Mouse (Mus musculus) ES-E14 (cell line): ENCODE data around the gene Sema3b. TPM values are rescaled to one million over a fixed set of nuclear protein-coding genes. Genes with fewer than 3 reads are reported as not detected.

Experiments
- DNase-seq: peaks from one replicate; pipeline ENCODE4 v3.0.0-alpha.2; 2013; ENCODE audit warnings: low read depth, low spot score
- H3K27ac ChIP-seq: 2 replicates; pipeline ENCODE4 v1.5.1; 2012; ENCODE audit warnings: low read depth, mild to moderate bottlenecking, low read length, moderate library complexity, mixed read lengths; ENCODE audit not compliant: poor library complexity, insufficient read depth, severe bottlenecking
- H3K36me3 ChIP-seq: 2 replicates; pipeline ENCODE4 v1.6.1; 2012; ENCODE audit warnings: mild to moderate bottlenecking, low read length, moderate library complexity, mixed read lengths; ENCODE audit not compliant: control insufficient read depth, poor library complexity, insufficient read depth, severe bottlenecking
- H3K4me1 ChIP-seq, 2 experiments: fragments of 150-350 bp in 1 of 2; sonication (generic) in 1 of 2; 2 replicates each; pipeline ENCODE4 v1.6.1; 2012; ENCODE audit warnings: low read length in 2 of 2, mild to moderate bottlenecking in 1 of 2, mixed read lengths in 1 of 2; ENCODE audit not compliant: control insufficient read depth in 2 of 2, insufficient read depth in 2 of 2, poor library complexity in 1 of 2
- H3K4me3 ChIP-seq, 2 experiments: fragments of 150-350 bp in 1 of 2; sonication (generic) in 1 of 2; 2 replicates each; pipeline ENCODE4 v1.5.1; 2012; ENCODE audit warnings: low read length in 2 of 2, low read depth in 1 of 2, mild to moderate bottlenecking in 1 of 2, mixed read lengths in 1 of 2; ENCODE audit not compliant: insufficient read depth in 1 of 2, poor library complexity in 1 of 2, severe bottlenecking in 1 of 2
- H3K9ac ChIP-seq: 2 replicates; pipeline ENCODE4 v1.6.1; 2012; ENCODE audit warnings: low read depth, mild to moderate bottlenecking, low read length, mixed read lengths; ENCODE audit not compliant: poor library complexity, insufficient read depth, severe bottlenecking
- H3K9me3 ChIP-seq: fragments of 150-350 bp; sonication (generic); 2 replicates; pipeline ENCODE4 v1.6.1; 2012; ENCODE audit warnings: low read depth, mild to moderate bottlenecking, low read length; ENCODE audit not compliant: control insufficient read depth, insufficient read depth
- CHD2 ChIP-seq: IDR thresholded peaks from 2 replicates; pipeline ENCODE4 v1.6.1; 2014; ENCODE audit warnings: mild to moderate bottlenecking, low read depth, low read length, inconsistent platforms
- HCFC1 ChIP-seq: IDR thresholded peaks from 2 replicates; pipeline ENCODE4 v1.6.1; 2012; ENCODE audit warnings: low read length, inconsistent platforms, borderline replicate concordance; ENCODE audit not compliant: insufficient read depth
- MAFK ChIP-seq: IDR thresholded peaks from 2 replicates; pipeline ENCODE4 v1.6.1; 2014; ENCODE audit warnings: mild to moderate bottlenecking, low read depth, low read length, inconsistent platforms; ENCODE audit not compliant: insufficient read depth
- ZC3H11A ChIP-seq: IDR thresholded peaks from 2 replicates; pipeline ENCODE4 v1.6.1; 2012; ENCODE audit warnings: low read depth, mild to moderate bottlenecking, inconsistent platforms, low read length, borderline replicate concordance
- ZNF384 ChIP-seq: IDR thresholded peaks from 2 replicates; pipeline ENCODE4 v1.6.1; 2012; ENCODE audit warnings: low read depth, low read length, inconsistent platforms
- in situ Hi-C, 2 experiments: fragments of 600-800 bp; cut with MboI; formaldehyde crosslinking; loops; one replicate each; pipeline ENCODE4 v1.15.1; 2025; ENCODE audit warnings: low sequenced_read_pairs in 2 of 2, inconsistent platforms in 1 of 2; ENCODE audit not compliant: unreplicated experiment in 2 of 2
- total RNA-seq: library from RNA; depleted of rRNA; stranded (reverse); fragments of 300-350 nt; gene quantifications from 2 replicates; pipeline ENCODE4 v1.2.3, GENCODE M21; 2012

The Sema3b gene
- total RNA-seq, 1 experiment, result 7.4 TPM

- Histone ChIP-seq H3K4me1 (peaks cover 2 to 13% of the 10 kb centered on the region in 2 experiments; a peak in 1 of 4 replicates), H3K4me3 (no peak overlapping the region), H3K27ac (no peak overlapping the region), H3K36me3 (no peaks in the 10 kb centered on the region; the same call in 1 of the 2 replicates), H3K9me3 (no peaks in the 10 kb centered on the region), H3K9ac (no peak overlapping the region)
- DNase-seq, result no peak
- in situ Hi-C loops, result no loop called here
- TF ChIP-seq ZC3H11A, result no peak
- TF ChIP-seq ZNF384, result no peak
- TF ChIP-seq MAFK, result no peak
- TF ChIP-seq CHD2, result no peak
- no peak for TF ChIP-seq HCFC1
These were observed 26.4 kb downstream of the Sema3b start for GRCm38 (mm10) chr9:107582509-107583062.

DNA sequence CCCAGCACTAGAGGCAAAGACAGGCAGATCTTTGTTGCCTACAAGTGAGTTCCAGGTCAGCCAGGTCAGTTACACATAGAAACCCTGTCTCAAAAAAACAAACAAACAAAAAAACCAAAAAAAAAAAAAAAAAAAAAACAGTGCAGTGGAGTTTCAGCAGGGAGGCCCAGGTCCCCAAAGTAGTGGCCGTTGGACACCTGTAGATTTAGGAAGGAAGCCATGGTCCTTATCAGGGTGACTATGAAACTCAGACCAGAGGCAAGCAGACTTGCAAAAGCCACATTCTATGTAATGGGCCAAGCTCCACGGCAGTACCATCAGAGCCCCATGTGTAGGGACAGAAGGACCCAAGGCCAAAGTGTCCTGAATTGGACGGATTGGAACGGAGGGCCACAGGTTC lies 27.4 kb downstream of the Sema3b start:
- Histone ChIP-seq H3K4me1 (peaks cover 2 to 17% of the 10 kb centered on the region in 2 experiments; a peak in 1 of 4 replicates), H3K9ac (no peak overlapping the region), H3K27ac (no peak overlapping the region), H3K9me3 (no peaks in the 10 kb centered on the region), H3K36me3 (no peaks in the 10 kb centered on the region; the same call in 1 of the 2 replicates), H3K4me3 (no peak overlapping the region)
- TF ChIP-seq CHD2 (no peak), ZNF384 (no peak), MAFK (no peak), HCFC1 (no peak), ZC3H11A (no peak)
- DNase-seq, result no peak
- in situ Hi-C loops, result no loop called here

GRCm38 (mm10) chr9:107580501-107581317 lies 28.3 kb downstream of the Sema3b start, which contains the start of gene Hyal3:
Hyal3 (plus strand) TSS chr9:107580818.
- H3K9ac ChIP-seq, result peak within 1 kb of the TSS; percentile 61
- peaks cover 2 to 21% of the 10 kb centered on the region in 2 experiments; a peak in 1 of 4 replicates for H3K4me1 ChIP-seq
- in situ Hi-C loops, result no loop called here
- H3K9me3 ChIP-seq, result no peaks in the 10 kb centered on the region
- H3K4me3 ChIP-seq, result peak within 1 kb of the TSS; percentile 65 to 76
- H3K36me3 ChIP-seq, result no peaks in the 10 kb centered on the region; the same call in 1 of the 2 replicates
- H3K27ac ChIP-seq, result peak within 1 kb of the TSS; percentile 51
- DNase-seq, result no peak
- TF ChIP-seq HCFC1 (no peak), ZC3H11A (no peak), CHD2 (no peak), MAFK (no peak), ZNF384 (no peak)

DNA sequence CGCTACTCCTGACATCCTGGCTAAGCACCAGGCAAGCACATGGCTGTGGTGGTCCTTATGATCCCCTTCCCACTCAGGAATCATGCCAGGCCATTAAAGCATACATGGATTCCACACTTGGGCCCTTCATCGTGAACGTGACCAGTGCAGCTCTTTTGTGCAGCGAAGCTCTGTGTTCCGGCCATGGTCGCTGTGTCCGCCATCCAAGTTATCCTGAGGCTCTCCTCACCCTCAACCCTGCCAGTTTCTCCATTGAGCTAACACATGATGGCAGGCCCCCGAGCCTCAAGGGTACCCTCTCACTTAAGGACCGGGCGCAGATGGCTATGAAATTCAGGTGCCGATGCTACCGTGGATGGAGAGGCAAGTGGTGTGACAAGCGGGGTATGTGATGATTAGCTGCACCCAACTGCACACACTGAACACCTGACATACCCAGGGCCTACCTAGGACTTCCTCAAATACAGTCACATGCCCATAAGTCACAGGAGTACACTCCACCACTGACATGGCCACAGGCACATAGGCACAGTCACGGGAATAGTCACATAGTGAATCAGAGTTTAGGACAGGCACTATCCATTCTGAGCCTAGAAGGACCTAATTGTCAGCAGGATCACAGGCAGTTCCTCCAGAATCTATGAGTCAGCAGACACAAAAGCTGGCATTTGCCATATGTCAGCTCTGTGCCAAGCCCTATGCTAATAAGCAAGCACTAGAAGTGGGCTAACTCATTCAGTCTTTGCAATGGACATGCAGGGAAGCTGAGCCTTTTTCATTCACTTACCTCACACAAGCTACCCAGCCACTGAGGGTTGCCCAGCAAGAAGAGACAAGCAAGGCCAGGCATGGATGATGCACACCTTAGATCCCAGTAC lies 29.8 kb downstream of the Sema3b start:
- H3K36me3 ChIP-seq, result no peaks in the 10 kb centered on the region; the same call in 1 of the 2 replicates
- peaks cover 2 to 22% of the 10 kb centered on the region in 2 experiments; a peak in 2 of 4 replicates for H3K4me1 ChIP-seq
- in situ Hi-C loops, result no loop called here
- no peak overlapping the region for H3K27ac ChIP-seq
- no peaks in the 10 kb centered on the region for H3K9me3 ChIP-seq
- H3K4me3 ChIP-seq, result no peak overlapping the region
- 0 out of 2 replicates have a peak overlapping the region, but pooled peaks have one; percentile 3 for H3K9ac ChIP-seq
- DNase-seq, result no peak
- TF ChIP-seq CHD2 (no peak), HCFC1 (no peak), ZC3H11A (no peak), MAFK (no peak), ZNF384 (no peak)
